Mouse (Mus musculus) left cerebral cortex, postnatal 25 days (tissue): ENCODE results near the gene Clip2. TPM values are rescaled to one million over a fixed set of nuclear protein-coding genes. Genes with fewer than 3 reads are reported as not detected.

Experiments used
- DNase-seq, 2 experiments: peaks; one replicate each; pipeline ENCODE4 v3.0.0; 2022; ENCODE audit warnings: low spot score in 2 of 2, mixed read lengths in 1 of 2
- intact Hi-C: fragments of 180-260 bp; cut with DNase I; formaldehyde crosslinking; loops from one replicate; pipeline ENCODE4 v1.15.1; 2025
- microRNA-seq, 2 experiments: library from miRNA; unstranded; fragments of <30 nt; microRNA quantifications; one replicate each; pipeline ENCODE4 v1.2.0; 2022
- total RNA-seq, 2 experiments: library from RNA; stranded (reverse); gene quantifications; 2 replicates each; pipeline ENCODE4 v1.2.3; 2021

The Clip2 gene
- total RNA-seq, 2 experiments from 2014 or later, result 106 to 120 TPM

DNA sequence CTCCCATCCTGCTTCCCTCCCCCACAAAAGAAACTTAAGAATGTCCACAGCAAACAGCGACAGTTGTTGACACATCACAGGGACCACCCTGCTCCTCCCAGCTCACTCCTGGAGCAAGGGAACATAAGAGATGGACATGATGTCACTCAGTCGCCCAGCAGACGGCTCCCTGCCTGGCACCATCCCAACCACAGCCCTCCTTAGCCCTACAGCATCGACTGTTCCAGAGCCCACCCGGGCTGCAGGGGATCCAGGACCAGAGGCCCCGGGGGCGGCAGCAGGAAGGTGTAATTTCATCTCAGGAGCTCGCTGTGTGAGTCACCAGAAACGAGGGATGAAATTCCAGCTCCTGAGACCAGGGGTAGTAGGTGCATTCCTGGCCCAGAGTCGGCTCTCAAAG, 106.3 kb downstream of the Clip2 start:
- DNase-seq, result peak in 1 of 2 experiments; percentile 21
- intact Hi-C loops, result no loop called here

DNA sequence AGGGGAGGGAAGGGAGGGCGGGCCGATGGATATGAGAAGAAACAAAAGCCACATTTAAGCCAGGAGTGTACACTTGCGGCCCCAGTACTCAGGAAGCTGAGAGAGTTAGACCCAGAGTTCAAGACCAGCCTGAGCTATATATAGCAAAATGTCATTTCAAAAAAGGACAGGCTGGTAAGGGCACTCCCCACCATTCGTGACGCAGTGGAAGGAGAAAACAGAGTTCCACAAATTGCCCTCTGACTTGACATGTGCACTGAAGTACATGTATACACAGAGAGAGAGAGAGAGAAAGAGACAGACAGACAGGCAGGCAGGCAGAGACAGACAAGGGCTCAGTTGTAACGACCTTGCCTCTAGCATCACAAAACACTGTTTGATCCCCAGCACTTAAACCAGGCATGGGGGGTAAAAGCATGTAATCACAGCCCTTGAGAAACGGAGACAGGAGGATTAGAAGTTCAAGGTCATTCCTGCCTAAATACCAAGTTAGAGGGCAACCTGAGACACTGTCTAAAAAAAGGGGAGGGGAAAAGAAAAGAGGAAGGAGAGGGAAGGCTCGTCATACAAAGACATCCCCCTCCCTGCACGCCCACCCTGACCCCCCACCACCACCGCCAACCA, 106.9 kb downstream of the Clip2 start:
- no peak for DNase-seq
- intact Hi-C loops, result no loop called here

DNA sequence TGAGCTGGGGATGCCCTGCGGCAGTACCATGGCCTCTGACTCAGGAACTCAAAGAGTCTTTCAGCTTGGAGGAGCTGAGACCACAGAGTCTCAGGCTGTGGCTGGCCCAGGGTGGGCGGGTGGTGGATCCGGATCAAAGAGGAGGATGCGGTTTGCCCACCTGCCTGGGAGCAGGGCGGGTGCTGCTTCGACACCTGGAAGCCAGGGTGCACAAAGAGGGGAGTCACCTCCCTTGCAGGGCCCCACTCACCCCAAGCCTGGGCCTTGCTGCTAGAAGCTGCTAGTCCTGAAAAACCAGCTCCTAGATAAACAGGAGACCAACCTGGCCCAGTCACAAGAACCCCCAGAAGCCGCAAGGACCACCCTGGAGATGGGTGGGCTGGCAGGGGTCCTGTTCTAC, 107.8 kb downstream of the Clip2 start:
- no peak for DNase-seq
- intact Hi-C loops, result no loop called here

- DNase-seq, result no peak
- intact Hi-C loops, result no loop called here
Measured at GRCm38 (mm10) chr5:134442066-134442465, 110.2 kb downstream of the Clip2 start.

- intact Hi-C loops, result no loop called here
- no peak for DNase-seq
Measured at GRCm38 (mm10) chr5:134441105-134441504, 111.1 kb downstream of the Clip2 start.

GRCm38 (mm10) chr5:134440098-134440497, 112.1 kb downstream of the Clip2 start:
- intact Hi-C loops, result no loop called here
- no peak for DNase-seq

DNA sequence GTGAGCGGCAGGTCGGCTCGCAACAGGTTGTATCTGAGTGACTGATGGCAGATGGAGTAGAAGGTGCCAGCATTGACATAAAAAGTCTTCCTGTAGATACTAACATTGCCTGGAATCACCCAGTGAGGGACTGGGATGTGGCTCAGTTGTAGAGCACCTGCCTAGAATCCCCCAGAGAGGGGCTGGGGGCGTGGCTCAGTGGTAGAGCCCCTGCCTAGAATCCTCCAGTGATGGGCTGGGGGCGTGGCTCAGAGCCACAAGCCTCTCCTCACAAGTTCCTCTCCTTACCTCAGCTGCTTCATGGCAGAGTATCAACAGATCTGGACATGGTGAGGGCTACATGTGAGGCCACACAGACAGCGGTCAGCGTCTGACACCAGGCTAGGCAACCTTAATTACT, 112.8 kb downstream of the Clip2 start:
- no peak for DNase-seq
- intact Hi-C loops, result no loop called here

Small RNAs within 50 kb of the gene (microRNA-seq; reads per million reads assigned to microRNA genes)
- gene Gm26340 (0 reads per million in 2 experiments), gene Mir7228 (0 reads per million in 2 experiments)

Other genes starting within 250 kb of the Clip2 start
- 100 to 1,000 TPM; 213 to 217 TPM for gene Gtf2i, start 237.7 kb downstream of the Clip2 start, total RNA-seq
- 10 to 100 TPM; 42.5 to 43.7 TPM for gene Gtf2ird1, start 95.7 kb downstream of the Clip2 start, total RNA-seq
- gene Syna, start 7.7 kb upstream of the Clip2 start, total RNA-seq, result under 1 TPM; 0.16 to 0.23 TPM
- 10 to 100 TPM; 56.1 to 61.2 TPM for gene Rfc2, start 28.9 kb upstream of the Clip2 start, total RNA-seq
- gene Lat2, start 62.6 kb upstream of the Clip2 start, total RNA-seq, result 1 to 10 TPM; 1.5 to 4.2 TPM
- gene Eif4h, start 87.1 kb upstream of the Clip2 start, total RNA-seq, result 100 to 1,000 TPM; 334 to 352 TPM
- gene Limk1, start 136.2 kb upstream of the Clip2 start, total RNA-seq, result 10 to 100 TPM; 58.7 to 60.1 TPM
- 10 to 100 TPM; 22.5 to 27.1 TPM for gene Eln, start 194.9 kb upstream of the Clip2 start, total RNA-seq